Mouse (Mus musculus) C2C12 (cell line): ENCODE results near the gene Olfr412. TPM values are rescaled to one million over a fixed set of nuclear protein-coding genes. Genes with fewer than 3 reads are reported as not detected.

ENCODE experiments used
- H3K27me3 ChIP-seq: one replicate; pipeline ENCODE4 v1.6.1; 2011; ENCODE audit not compliant: control insufficient read depth, insufficient read depth, insufficient read length
- H3K36me3 ChIP-seq: one replicate; pipeline ENCODE4 v1.6.1; 2011; ENCODE audit not compliant: control insufficient read depth, insufficient read depth
- H3K4me3 ChIP-seq: one replicate; pipeline ENCODE4 v1.5.1; 2011; ENCODE audit warnings: mild to moderate bottlenecking, control low read depth; ENCODE audit not compliant: poor library complexity, insufficient read depth, severe bottlenecking
- H3K79me2 ChIP-seq: one replicate; pipeline ENCODE4 v1.6.1; 2011; ENCODE audit not compliant: control insufficient read depth, insufficient read depth
- H3K79me3 ChIP-seq: one replicate; pipeline ENCODE4 v1.6.1; 2011; ENCODE audit warnings: low read depth, control low read depth
- H3ac ChIP-seq: one replicate; pipeline ENCODE3; 2011; ENCODE audit warnings: low read depth; ENCODE audit not compliant: control insufficient read depth, insufficient read length
- CEBPB ChIP-seq: IDR thresholded peaks from one replicate; pipeline ENCODE4 v1.6.1; 2011; ENCODE audit warnings: low read depth, mild to moderate bottlenecking, control low read depth, moderate library complexity
- CTCF ChIP-seq: IDR thresholded peaks from one replicate; pipeline ENCODE4 v1.5.1; 2011; ENCODE audit not compliant: control insufficient read depth, insufficient read depth, insufficient read length
- FOSL1 ChIP-seq: IDR thresholded peaks from one replicate; pipeline ENCODE4 v1.8.0; 2011; ENCODE audit warnings: mild to moderate bottlenecking, low read length; ENCODE audit not compliant: poor library complexity, insufficient read depth, severe bottlenecking
- MAX ChIP-seq: IDR thresholded peaks from one replicate; pipeline ENCODE4 v1.6.1; 2011; ENCODE audit warnings: mild to moderate bottlenecking, control low read depth
- MYOD1 ChIP-seq: IDR thresholded peaks from one replicate; pipeline ENCODE4 v1.6.1; 2011; ENCODE audit warnings: low read depth; ENCODE audit not compliant: control insufficient read depth, insufficient read length
- MYOG ChIP-seq: IDR thresholded peaks from one replicate; pipeline ENCODE4 v1.6.1; 2011; ENCODE audit not compliant: control insufficient read depth, insufficient read length; ENCODE audit errors: extremely low read depth
- USF1 ChIP-seq: IDR thresholded peaks from one replicate; pipeline ENCODE4 v1.6.1; 2011; ENCODE audit warnings: low read depth, mild to moderate bottlenecking, control low read depth, moderate library complexity
- polyA plus RNA-seq: library from polyadenylated mRNA; unstranded; fragments of >200 nt; fragmentation: generic; extraction: Trizol; gene quantifications from one replicate; pipeline ENCODE4 v1.2.1, GENCODE M21; 2012; ENCODE audit warnings: missing spikeins

Gene Olfr412
- polyA plus RNA-seq, 1 experiment, result not detected

DNA sequence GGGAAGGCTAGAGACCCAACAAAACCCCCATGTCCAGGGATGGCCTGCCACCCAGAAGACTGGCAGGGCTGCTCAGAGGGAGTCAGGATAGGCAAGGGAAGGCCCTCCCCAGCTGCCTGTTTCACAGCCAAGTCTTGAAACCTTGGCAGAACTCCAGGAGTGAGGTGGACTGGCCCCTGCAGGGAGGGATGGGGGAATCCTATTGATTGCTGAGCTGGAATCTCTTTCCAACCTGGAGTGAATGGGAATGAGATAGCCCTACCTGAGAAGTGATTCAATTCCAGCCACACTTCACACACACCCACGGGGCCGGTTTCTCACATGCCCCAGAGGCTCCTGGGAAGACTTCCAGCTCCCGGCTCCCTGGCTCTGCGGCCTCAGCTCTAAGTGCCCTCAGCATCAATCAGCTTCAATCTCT is 47.9 kb downstream of the Olfr412 start:
- Histone ChIP-seq H3K4me3 (no peak overlapping the region), H3ac (no peak overlapping the region), H3K79me3 (no peaks in the 10 kb centered on the region), H3K36me3 (no peaks in the 10 kb centered on the region), H3K79me2 (no peaks in the 10 kb centered on the region), H3K27me3 (no peaks in the 10 kb centered on the region)
- TF ChIP-seq FOSL1 (no peak), USF1 (no peak), CTCF (no peak), MYOG (no peak), MAX (no peak), MYOD1 (no peak), CEBPB (no peak)

DNA sequence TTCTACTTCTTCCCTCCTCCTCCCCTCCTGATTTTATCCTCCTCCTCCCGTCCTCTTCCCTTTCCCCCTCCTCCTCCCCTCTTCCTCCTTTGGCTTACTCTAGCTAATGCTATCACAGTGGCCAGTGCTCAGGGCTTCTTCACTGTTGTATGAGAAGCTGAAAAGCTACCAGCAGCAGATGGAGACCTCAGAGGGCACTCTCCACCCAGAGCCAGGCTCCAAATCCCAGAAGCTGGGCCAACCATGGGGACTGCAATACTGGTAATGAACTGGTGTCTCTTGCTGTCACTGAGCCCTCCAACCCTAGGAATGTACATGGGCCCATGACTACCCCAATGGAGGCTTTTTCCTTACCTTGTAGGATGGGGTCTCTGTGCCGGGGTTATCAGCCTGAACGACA is 50.1 kb downstream of the Olfr412 start:
- H3ac ChIP-seq, result no peak overlapping the region
- TF ChIP-seq MAX (no peak), MYOG (no peak), CTCF (no peak), FOSL1 (no peak), USF1 (no peak)
- no peaks in the 10 kb centered on the region for H3K79me3 ChIP-seq

DNA sequence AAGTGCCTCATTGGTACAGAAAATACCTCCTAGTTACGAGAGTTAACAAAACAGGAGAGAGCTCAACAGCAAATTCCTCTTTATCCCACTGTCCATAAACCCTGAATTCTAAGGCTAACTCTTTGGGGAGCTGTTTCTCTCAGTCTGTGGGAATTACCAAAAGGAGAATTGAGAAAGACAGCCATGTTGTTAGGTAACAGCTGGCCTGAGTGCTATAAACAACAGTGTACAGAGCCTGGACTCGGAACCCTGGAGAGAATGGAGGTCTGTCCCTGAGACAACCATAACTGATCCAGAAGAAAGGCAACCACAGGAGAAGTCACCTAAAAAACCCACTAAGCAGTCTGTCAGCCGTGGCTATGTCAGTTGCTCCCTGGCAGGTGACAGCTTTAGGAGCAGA is 50.6 kb downstream of the Olfr412 start:
- Histone ChIP-seq H3K36me3 (no peaks in the 10 kb centered on the region), H3K79me2 (no peaks in the 10 kb centered on the region), H3ac (no peak overlapping the region), H3K79me3 (no peaks in the 10 kb centered on the region), H3K4me3 (no peak overlapping the region), H3K27me3 (no peaks in the 10 kb centered on the region)
- TF ChIP-seq MYOG, result no peak
- TF ChIP-seq CTCF, result no peak
- no peak for TF ChIP-seq CEBPB
- no peak for TF ChIP-seq USF1
- TF ChIP-seq MAX, result no peak
- TF ChIP-seq MYOD1, result no peak
- TF ChIP-seq FOSL1, result no peak

More for the DNA sequence above, 50.1 kb downstream of the Olfr412 start:
- Histone ChIP-seq H3K27me3 (no peaks in the 10 kb centered on the region), H3K36me3 (no peaks in the 10 kb centered on the region), H3K79me2 (no peaks in the 10 kb centered on the region), H3K4me3 (no peak overlapping the region)

- H3K79me3 ChIP-seq, result no peaks in the 10 kb centered on the region
- no peak for TF ChIP-seq MAX
- no peak overlapping the region for H3ac ChIP-seq
- H3K27me3 ChIP-seq, result no peaks in the 10 kb centered on the region
- H3K79me2 ChIP-seq, result no peaks in the 10 kb centered on the region
- H3K4me3 ChIP-seq, result no peak overlapping the region
- H3K36me3 ChIP-seq, result no peaks in the 10 kb centered on the region
These were observed 51.6 kb downstream of the Olfr412 start for GRCm38 (mm10) chr11:74413449-74413972.

GRCm38 (mm10) chr11:74414112-74414511 is 52.2 kb downstream of the Olfr412 start:
- no peaks in the 10 kb centered on the region for H3K79me3 ChIP-seq
- no peak for TF ChIP-seq FOSL1
- TF ChIP-seq MYOG, result no peak
- TF ChIP-seq MAX, result no peak
- TF ChIP-seq CTCF, result no peak
- no peak for TF ChIP-seq CEBPB
- no peak for TF ChIP-seq MYOD1
- no peak for TF ChIP-seq USF1
- no peak overlapping the region for H3ac ChIP-seq
- H3K27me3 ChIP-seq, result no peaks in the 10 kb centered on the region
- H3K36me3 ChIP-seq, result no peaks in the 10 kb centered on the region
- H3K79me2 ChIP-seq, result no peaks in the 10 kb centered on the region
- no peak overlapping the region for H3K4me3 ChIP-seq

GRCm38 (mm10) chr11:74415736-74416135 is 53.9 kb downstream of the Olfr412 start:
- Histone ChIP-seq H3K79me3 (no peaks in the 10 kb centered on the region), H3ac (no peak overlapping the region), H3K36me3 (no peaks in the 10 kb centered on the region), H3K4me3 (no peak overlapping the region), H3K79me2 (no peaks in the 10 kb centered on the region), H3K27me3 (no peaks in the 10 kb centered on the region)
- TF ChIP-seq USF1 (no peak), CTCF (no peak), MYOD1 (no peak), FOSL1 (no peak)

Other genes starting within 250 kb of the Olfr412 start
- not detected for gene Olfr401, start 248.4 kb upstream of the Olfr412 start, polyA plus RNA-seq
- not detected for gene Olfr402, start 208.5 kb upstream of the Olfr412 start, polyA plus RNA-seq
- gene Olfr403, start 175.8 kb upstream of the Olfr412 start, polyA plus RNA-seq, result not detected
- not detected for gene Olfr43, start 150.7 kb upstream of the Olfr412 start, polyA plus RNA-seq
- not detected for gene Olfr406, start 102.3 kb upstream of the Olfr412 start, polyA plus RNA-seq
- gene Olfr59, start 78.3 kb upstream of the Olfr412 start, polyA plus RNA-seq, result not detected
- not detected for gene Olfr410, start 24.0 kb upstream of the Olfr412 start, polyA plus RNA-seq
- not detected for gene Olfr411, start 9.4 kb upstream of the Olfr412 start, polyA plus RNA-seq
- gene Rap1gap2, start 248.8 kb downstream of the Olfr412 start, polyA plus RNA-seq, result 1.4 TPM